Mouse (Mus musculus): Measurements from ENCODE around the gene Anxa2.
A peak's percentile ranks its signal among the peaks of the same experiment; 100 is the strongest.

The Anxa2 gene

DNA sequence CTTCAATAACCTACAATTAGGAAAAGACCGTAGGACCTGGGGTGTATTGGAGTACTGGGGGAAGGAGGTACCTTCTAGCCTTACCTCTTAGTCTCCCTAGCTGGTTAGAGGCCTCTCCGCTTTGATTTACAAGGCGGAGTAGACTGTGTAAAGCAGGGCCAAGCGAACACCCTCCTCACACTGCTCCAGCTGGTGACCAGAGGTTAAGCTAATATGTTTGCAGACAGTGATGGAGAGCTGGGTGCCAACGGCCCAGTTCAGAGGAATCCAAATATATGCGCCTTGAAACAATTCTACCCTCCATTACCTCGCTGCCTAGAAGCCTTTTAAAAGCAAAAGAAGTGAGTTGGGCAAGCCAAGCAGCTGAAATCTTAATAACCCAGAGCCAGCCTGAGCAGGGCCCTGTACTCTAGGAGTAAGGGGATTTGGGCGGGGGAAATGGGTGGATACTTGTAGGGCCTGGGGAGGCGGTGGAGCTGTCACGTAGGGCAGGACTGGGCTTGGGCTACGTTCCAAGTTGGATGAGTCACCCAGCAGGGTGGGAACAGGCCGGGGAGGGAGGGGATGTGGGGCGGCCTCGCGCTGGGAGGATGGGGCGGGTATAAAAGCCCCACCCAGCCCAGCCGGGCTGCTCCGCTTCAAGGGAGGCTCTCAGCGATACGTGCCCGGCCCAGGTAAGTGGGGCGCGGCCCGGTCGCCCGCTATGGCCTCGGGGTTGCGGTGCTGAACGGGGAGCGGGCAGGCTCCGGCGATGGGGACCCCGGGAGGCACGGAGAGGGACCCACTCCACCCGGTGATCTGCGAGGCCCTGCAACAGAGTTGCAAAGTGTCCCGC lies at the start of gene Anxa2:
Anxa2 (plus strand) TSS at position 555 of the 835 bp plus-strand sequence.
- peak; percentile 93 for DNase-seq (ENCODE audit: low read depth, low spot score)

DNA sequence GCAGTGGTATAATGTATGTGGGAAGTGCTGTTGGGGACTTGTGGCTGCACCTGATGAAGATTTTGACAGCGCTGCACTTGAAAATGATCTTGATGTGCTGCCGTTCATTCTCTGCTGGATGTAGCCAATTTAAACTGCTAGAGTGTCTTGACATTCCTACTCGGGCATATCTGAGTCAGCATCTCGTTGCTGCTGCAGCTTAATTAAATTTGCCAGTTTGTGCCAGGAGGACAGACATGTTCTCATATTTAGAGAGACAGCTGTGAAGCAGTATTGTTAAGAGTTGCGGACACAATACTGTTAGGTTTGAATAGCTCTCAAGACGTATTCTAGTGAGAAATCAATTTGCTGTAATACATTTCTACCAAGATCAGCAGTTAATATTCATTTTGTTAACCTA lies 48.7 kb upstream of the Anxa2 start:
- no peak for DNase-seq (ENCODE audit: low read depth, low spot score)

DNA sequence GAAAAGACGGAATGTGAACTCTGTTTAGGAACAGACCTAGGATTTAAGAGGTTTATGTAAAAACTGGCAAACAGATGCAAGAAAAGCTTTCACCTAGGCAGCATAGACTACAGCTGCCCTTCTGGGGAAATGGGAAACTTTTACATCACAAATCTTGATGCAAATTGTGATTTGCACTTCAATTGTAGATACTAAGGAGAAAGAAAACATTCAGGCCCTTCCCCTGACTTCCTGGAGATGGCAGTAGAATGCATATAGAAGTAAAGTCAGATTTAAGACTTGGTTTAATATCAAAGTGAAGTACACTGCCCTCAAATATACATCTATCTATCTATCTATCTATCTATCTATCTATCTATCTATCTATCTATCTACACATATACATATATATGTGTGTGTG lies 33.9 kb upstream of the Anxa2 start:
- no peak for DNase-seq (ENCODE audit: low read depth, low spot score)

DNA sequence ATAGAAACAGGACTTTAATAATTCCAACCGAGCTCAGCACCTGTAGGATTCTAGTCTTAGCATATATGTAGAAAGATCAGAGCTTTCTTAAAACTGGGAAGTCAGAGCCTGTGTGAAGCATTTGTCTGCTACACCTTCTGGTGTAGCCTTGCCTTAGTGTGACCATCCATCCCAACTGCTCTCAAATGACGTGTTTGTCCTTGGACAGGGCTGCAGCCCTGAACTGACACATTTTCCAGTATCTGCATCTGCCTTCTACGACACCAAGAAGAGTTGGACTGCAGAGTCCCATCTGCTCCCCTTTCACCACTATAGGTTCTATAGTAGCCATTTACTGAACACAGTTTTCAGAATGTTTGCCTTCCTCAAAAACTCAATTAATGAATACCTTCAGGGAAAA lies 22.9 kb upstream of the Anxa2 start:
- no peak for DNase-seq (ENCODE audit: low read depth, low spot score)

DNA sequence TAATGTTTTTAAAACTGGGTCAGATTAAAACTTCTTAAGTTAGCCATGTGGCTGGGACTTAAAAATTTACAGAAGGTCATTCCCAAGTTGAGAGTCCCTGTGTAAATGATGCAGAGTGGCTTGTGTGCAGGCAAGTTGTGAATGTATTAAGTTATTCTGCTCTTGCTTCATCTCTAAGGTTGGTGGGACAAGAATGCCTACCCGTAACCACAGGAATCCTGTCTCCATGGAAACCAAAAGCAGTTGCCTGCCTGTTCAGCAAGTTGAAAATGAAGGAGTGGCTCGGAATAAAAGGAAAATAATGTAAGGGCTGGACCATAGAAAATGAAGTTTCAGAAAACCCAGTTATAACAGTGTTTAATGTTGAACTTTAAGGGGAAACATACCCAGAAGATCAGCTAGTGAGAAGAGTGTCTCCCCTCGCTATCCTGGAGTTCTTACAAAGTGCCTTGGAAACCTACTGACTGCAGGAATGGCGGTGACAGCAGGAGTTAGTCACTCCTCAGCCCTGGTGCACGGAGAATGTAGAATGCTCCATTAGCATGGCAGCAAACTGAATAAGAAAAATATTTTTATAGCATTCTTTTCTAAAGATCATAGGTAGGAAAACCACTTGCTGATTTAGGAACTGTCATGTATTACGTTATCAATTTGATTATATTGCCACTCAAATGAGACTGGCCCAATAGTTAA lies 21.4 kb upstream of the Anxa2 start:
- no peak for DNase-seq (ENCODE audit: low read depth, low spot score)

DNA sequence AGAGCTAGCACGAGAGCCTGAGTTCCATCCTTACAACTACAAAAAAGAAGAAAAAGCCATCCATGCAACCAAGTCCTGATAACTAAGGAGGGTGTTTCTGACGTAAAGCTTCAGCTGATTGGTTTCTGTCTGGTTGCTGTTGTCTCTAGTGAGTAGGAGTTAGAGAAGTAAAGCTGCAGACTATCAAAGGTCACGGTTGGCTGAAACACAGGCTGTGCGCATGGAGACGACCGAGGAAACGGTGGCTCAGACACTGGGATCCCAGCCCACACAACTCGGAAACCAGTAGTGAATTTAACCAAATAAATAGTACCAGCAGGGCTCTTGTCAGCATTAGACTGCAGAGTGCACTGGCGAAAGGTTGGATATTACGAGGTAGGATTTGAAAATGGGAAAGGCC lies 18.2 kb upstream of the Anxa2 start:
- no peak for DNase-seq (ENCODE audit: low read depth, low spot score)

DNA sequence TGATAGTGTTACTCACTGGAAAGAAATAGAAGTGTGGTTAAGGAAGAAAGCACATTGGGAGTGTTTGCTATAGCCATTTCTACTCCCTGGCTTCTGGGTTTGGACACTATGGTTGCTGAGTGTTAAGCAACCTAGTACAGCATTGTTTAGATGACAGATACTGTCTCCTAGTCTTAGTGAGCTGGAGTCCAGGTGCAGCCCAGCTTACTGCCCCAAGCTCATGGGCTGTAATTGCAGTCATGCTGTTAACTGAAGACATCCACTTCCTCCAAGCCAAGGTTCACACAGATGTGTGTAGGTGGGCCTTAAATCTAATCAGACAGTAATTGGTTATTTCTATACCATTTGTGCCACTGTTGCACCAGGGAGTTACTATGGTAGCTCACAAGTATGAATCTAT lies 17.8 kb upstream of the Anxa2 start:
- no peak for DNase-seq (ENCODE audit: low read depth, low spot score)

DNA sequence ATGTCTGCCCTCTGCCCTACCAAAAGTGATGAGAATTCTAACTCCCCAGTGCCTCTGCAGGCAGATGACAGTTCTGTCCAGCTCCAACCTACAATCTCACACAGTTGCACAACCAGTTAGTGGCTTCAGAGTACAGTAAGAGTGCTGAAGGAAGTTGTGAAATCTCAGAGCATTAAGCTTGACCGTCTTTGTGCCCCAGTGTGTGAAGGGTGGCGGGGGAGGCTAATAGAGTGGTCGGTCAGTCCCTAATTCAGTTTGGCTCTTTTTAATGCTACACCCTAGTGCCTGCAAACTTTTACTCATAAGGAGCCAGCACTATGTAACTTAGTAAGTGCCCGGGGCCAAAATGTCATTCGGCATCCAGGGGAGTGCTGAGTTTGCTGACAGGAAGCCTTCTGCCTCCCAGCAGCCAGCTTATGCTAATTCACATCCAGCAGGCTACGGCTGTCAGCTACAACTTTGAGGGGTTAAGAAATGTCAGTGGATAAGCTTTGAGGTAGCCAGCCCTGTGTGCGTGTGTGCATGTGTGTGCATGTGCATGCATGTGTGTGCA lies 13.5 kb upstream of the Anxa2 start:
- no peak for DNase-seq (ENCODE audit: low read depth, low spot score)

DNA sequence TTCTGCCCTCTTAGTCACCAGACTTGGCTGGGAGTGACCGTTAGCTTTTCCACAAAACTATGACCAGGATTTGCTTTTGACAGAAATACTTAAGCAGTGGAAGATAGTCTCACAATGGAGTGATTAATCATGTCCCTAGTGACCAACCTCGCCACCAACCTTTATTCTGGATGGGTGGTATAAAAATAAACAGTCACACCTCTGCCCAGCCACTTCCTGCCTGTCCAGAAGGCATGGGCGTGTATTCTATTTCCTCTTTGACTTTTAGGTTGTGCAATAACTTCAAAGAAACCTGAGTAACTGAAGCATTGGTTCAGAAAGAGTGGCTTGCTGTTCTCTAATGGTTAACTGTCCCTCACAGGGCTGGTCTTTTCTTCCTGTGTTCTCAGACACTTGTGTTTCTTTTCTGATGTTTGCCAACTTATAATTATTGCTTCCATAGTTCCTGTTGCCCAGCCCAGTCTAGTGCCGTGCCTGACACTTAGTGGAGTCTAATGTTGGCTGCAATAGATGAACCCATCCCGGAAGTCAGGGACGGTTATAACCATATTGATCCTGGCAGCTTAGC lies 10.9 kb upstream of the Anxa2 start:
- DNase-seq (ENCODE audit: low read depth, low spot score): no peak

DNA sequence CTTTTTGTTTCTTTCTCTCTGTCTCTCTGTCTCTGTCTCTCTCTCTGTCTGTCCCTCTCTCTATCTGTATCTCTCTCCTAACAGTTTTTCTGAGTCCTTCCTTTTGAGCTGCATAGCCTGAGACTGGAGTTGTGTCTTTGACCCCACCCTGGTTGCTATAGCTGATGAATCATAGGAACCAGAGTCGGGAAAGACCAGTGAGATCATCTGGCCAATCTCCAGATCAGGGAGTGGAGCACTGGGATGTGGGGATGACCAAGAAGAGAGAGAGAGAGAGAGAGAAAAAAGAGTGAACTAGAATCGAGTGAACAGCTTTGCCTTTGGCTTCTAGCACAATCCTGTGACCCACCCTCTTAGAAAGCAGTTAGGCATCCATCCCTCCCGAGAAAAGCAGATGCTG lies 10.2 kb upstream of the Anxa2 start:
- peak; percentile 79 for DNase-seq (ENCODE audit: low read depth, low spot score)

DNA sequence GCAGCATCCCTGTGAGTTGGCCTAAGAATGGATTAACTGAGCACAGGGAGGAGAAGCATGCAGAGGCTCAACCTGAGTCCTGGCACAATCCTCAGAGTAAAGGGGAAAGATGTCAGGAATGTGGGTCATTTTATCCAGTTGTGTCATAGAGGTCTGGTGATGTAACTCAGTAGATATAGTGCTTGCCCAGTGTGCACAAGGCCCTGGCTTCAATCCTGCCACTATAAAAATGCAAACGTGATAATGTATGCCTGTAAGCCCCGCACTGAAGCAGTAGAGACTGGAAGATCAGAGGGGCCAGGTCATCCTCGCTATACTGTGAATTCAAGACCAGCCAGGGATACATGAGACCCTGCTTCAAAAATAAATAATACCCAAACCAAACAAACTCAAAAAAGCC lies 4.6 kb upstream of the Anxa2 start:
- no peak for DNase-seq (ENCODE audit: low read depth, low spot score)

DNA sequence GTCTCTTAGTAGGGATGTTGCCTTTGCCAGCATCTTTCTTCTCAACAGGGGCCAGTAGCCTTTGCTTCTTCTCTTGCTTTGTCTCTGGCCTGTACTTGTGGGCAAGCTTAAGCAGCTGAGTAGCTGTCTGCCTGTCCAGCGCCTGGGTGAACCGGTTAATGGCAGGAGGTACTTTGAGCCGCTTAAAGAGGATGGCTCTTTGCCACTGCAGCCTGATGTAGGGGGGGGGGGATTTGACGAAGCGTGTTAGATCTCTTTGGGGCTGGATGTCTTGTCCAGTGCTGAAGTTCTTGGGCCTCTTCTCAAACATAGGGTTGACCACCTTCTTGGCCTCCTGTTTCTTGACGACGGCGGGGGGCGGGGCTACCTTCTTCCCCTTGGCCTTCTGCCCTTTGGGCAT lies 2.8 kb upstream of the Anxa2 start:
- DNase-seq (ENCODE audit: low read depth, low spot score): no peak

DNA sequence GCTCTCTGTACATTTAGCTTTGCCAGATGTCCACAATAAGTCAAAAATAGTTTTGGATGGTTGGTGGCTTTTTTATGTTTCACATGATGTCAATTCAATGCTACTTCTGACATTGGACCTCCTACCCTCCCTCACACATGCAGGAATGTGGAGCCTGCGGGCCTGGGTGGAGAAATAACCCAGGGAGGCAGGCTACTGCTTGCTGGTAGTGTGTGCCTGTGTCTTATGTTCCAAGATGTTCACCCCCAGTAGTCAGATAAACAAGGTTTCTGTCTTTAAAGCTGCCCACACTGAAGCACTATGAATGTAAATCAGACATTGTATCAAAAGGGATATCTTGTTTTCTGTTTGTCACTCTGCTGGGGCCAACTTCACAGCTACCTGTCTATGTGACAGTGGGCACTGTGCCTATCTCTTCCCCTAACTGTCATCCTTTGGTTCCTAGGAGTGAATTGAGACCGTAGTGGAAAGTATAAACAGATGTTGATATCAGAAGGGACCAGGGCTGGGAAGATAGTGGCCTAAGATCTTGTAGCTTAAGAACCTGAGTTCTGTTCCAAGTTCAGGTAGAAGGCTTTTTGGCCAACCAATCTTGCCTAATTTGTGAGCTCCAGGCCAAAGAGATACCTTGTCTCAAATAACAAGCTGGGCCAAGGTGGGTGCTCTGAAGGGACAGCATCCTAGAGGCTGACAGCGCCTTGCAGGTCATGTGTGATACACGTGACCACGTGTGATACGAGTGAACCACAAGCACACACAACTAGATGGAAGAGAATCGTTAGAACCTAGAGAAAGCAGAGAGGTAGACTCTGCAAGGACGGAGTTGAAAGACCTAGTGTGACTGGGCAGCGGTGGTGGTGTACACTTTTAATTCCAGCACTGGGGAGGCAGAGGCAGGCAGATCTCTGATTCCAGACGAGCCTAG lies 1.3 kb upstream of the Anxa2 start:
- DNase-seq (ENCODE audit: low read depth, low spot score): no peak

DNA sequence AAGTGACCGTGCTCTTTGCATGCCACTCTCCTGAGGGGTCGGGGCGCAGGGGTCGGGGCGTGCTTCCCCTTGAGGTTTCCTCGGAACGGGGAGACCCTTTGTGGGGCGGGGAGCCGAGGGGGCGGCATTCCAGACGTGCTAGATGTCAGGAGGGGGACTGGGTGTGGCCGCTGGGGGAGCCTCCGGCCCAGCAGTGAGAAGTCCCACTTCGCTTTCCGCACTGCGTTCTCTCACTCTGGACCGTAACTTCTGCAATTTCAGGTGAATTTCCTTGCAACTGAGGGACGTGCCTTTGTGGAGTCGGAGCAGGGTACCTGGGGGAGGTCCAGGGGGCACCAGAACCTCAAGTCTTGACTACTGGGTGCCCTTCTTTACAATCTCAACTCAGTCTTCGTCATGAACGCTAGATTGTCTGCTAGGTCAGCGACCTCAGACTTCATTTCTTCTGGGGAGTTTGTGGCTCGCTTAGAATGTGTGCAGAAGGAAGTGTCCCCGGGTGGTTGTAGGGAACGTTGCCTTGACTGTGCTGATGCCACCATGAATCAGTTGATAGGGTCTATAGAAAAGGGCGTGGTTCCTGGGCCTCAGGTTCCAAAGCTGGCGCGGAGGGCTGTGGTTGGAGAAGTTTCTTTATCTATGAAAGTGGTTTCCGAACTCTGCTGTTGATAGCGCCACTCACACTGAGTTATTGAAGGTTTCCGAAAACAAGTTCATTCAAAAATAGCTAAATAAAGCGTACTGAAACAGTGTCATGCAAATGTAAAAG lies 664 bp downstream of the Anxa2 start:
- DNase-seq (ENCODE audit: low read depth, low spot score): no peak

DNA sequence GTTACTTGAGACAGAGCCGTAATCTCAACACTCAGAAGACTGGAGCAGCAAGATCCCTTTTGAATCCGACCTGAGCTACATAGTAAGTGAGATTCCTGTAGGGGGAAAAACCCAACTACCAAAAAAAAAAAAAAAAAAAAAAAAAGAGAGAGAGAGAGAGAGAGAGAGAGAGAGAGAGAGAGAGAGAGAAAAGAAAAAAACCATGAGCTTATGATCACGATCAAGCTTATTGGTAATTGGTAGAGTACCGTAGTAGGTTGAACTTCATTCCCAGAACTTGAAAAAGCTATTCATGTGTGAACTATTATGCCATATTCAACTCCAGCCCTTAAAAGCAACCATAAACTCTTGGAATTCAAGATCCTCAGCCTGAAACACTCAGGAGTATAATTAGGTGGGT lies 1.3 kb downstream of the Anxa2 start:
- no peak for DNase-seq (ENCODE audit: low read depth, low spot score)

DNA sequence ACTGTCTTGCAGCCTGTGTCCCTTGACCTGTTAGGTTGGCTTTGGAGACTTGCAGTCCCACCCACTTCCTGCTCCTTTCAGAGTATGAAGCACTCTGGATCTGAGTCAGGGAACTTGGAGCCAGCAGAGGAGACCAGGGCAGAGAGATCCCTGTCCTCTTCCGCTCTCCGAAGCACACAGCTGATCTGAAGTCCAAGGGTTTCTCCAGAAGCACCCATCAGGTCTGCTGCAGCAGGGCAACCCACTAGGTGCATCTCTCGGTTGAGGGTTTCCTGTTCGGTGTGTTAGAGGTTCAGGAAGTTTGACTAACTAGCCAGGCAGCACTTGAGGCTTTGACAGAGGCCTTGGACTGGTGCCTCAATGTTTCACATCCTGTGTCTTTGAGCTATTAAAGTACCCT lies 2.0 kb downstream of the Anxa2 start:
- peak; percentile 71 for DNase-seq (ENCODE audit: low read depth, low spot score)

DNA sequence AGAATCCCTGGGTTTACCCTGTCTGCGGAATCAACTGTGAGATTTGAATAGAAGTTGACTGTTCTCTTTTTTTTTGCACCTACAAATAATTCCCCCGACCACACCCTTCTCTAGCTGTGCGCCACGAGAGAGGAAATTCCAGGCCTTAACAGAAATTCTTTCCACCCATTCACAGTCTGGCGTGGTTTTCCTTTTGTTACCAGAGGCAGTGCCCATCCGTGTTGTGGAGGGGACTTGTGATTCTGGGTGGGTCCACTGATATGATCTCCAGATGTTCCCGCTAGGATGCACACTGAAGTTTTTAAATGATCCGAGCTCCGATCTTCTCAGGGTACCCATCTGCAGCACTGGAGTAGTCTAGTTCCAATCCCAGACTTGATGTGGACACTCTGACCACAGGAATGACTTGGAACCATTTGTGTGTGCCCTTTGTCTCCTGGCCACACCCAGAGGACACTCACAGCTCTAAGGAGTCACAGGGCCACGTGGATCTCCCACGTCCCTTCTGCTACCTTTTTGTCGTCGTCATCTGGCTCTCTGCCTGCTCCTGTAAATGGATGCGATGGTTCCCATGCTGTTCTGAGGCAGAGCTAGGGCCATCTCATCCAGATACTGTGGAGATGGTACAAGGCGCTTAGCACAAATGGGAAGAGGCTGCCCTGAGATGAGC lies 3.1 kb downstream of the Anxa2 start:
- no peak for DNase-seq (ENCODE audit: low read depth, low spot score)

DNA sequence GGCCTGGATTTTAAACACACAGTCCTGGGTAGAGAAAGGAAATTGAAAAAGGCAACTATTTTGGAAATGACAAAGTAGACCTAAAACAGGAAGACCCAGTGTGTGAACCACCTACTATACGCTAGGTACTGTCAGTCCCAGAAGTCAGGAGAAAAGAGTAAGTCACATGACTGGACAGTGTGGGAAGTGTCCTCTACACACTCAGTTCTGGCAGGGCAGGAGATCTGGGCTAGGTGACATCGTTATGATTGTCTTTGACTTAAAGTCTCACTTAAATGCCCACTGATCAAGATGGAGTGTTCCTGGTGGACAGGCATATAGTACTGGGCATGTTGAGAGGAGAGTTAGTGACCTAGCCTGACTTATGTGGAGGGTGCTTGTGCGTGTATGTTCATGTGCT lies 3.7 kb downstream of the Anxa2 start:
- DNase-seq (ENCODE audit: low read depth, low spot score): no peak

DNA sequence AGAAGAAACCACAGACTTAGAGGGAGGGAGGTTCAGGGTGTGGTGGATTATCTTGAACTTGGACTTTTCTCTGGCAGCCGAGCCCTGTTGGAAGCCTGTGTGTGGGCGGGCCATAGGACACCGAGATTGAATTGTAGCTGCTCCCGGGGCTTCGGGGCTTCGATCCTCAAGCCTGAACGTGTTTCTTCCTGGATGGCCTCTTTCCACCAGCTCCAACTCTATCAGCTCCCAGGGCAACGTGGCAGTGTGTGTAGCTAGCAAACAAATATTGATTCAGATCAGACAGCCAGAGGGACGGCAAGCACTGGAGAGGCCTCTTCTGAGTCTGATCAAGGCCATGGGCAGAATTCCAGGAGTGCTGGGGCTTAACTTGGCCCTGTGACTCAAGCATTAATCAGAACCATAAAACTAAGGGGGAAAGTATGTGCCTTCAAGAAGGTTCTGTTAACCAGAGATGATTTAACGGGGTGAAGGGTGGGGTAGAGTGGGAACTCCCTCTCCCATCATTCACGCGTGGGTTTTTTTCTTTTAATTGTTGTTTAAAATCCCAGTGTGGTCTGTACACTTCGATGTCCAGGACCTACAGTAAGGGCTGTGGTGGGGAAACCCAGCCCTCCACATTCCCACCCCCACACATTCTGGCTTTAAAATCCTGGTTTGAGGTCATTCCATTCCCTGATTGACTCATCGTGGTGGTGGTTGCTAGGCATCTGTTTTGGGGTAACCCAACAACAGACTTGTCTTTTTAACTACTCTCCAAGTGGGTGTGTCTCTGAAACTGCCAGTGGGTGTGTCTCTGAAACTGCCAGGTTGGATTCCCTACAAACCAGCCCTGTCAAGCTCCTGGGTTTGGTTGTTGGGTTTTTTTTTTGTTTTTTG lies 4.6 kb downstream of the Anxa2 start:
- peak; percentile 86 for DNase-seq (ENCODE audit: low read depth, low spot score)
